Mouse (Mus musculus) cerebellum, adult 18-20 months (tissue): ENCODE measurements at regions not wholly inside any gene's neighbourhood (a gene's known extent, or its start where the extent isn't known, plus 50 kb on each side); places are given as distances from the start of the nearest gene placed in this dataset.

ENCODE experiments used
- DNase-seq, 2 experiments: peaks; one replicate each; pipeline ENCODE4 v3.0.0; 2021

- no peak for DNase-seq
These were observed 73.5 kb upstream of the Gm16223 start for GRCm38 (mm10) chr5:41994307-41994706.

GRCm38 (mm10) chr5:41983556-41983955, 84.2 kb upstream of the Gm16223 start:
- DNase-seq: no peak

- no peak for DNase-seq
These were observed 92.2 kb upstream of the Gm16223 start for GRCm38 (mm10) chr5:41975535-41975934.

GRCm38 (mm10) chr5:41971201-41971600, 96.6 kb upstream of the Gm16223 start:
- DNase-seq: peak; percentile 8 to 25

GRCm38 (mm10) chr5:41966958-41967357, 100.8 kb upstream of the Gm16223 start:
- DNase-seq: peak in 1 of 2 experiments; percentile 6

- DNase-seq: peak; percentile 13 to 16
These were observed 103.1 kb upstream of the Bod1l start for GRCm38 (mm10) chr5:41947114-41947640.

- no peak for DNase-seq
These were observed 99.3 kb upstream of the Bod1l start for GRCm38 (mm10) chr5:41943399-41943798.

GRCm38 (mm10) chr5:41942131-41942530, 98.0 kb upstream of the Bod1l start:
- no peak for DNase-seq

GRCm38 (mm10) chr5:41941216-41941615, 97.1 kb upstream of the Bod1l start:
- no peak for DNase-seq

- no peak for DNase-seq
These were observed 95.6 kb upstream of the Bod1l start for GRCm38 (mm10) chr5:41939736-41940135.

- DNase-seq: peak; percentile 63 to 73
These were observed 65.9 kb upstream of the Bod1l start for GRCm38 (mm10) chr5:41910053-41910452.

- peak; percentile 21 to 31 for DNase-seq
These were observed 63.6 kb upstream of the Bod1l start for GRCm38 (mm10) chr5:41907749-41908148.

- no peak for DNase-seq
These were observed 60.4 kb upstream of the Bod1l start for GRCm38 (mm10) chr5:41904512-41904911.

GRCm38 (mm10) chr5:41899237-41899636, 55.1 kb upstream of the Bod1l start:
- DNase-seq: no peak

- no peak for DNase-seq
These were observed 54.6 kb upstream of the Bod1l start for GRCm38 (mm10) chr5:41898748-41899147.
